Mouse (Mus musculus): ENCODE data around the gene Lyzl4.

DNA sequence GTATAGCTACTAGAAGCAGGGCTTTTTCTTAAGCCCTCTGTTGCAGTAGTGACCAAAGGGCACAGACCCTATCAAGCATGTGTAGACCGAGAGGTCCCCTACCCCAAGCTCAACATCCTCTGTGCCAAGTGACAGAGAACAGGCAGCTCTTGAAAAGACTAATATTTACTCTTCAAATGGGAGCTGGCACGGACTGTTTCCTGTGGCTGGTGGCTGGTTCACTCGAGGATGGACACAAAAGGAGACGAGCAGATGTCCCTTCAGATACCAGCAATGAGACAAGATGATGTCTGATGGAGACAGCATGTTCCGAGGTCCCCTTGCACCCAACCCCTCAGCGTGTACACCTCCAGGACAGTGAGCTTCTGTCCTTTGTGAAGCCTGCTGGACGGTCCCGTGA lies 35.6 kb upstream of the Lyzl4 start:
- TF ChIP-seq GATA1 (IDR thresholded peaks at IDR 0.05; ENCODE audit: borderline replicate concordance, low read length), result no peak
- TF ChIP-seq FLI1 (IDR thresholded peaks at IDR 0.05; ENCODE audit: low read length), result no peak
